Mouse (Mus musculus): ENCODE results near the gene Apold1. TPM values are rescaled to one million over a fixed set of nuclear protein-coding genes. Genes with fewer than 3 reads are reported as not detected.

The Apold1 gene
- polyA plus RNA-seq, 1 experiment from 2014 or later: 8.8 TPM

DNA sequence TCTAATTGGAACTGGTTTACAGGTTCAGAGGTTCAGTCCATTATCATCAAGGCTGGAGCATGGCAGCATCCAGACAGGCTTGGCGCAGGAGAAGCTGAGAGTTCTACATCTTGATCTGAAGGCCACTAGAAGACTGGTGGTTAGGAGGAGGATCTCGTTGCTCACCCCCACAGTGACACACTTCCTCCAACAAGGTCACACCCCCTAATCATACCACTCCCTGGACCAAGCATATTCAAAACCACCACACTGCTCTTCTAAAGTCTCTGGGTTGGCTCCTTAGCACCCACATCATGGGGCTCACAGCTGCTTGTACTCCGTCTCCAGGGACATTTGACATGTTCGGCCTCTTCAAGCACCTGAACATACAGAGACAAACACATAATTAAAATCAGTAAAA, 20.5 kb downstream of the Apold1 start:
- H3K9me3 ChIP-seq (replicated peaks): no peaks in the 10 kb centered on the region
- no peak for ATAC-seq (replicated peaks; ENCODE audit: insufficient number of reproducible peaks, insufficient read depth, low FRiP score, low read depth)
- no peaks in the 10 kb centered on the region; the same call in 1 of the 2 replicates for H3K4me1 ChIP-seq (replicated peaks)
- no peak overlapping the region for H3K27ac ChIP-seq
- WGBS: 84% methylated on average over 4 of the region's 4 CpGs
- H3K4me2 ChIP-seq: no peak overlapping the region
- H3K36me3 ChIP-seq: no peaks in the 10 kb centered on the region
- H3K27me3 ChIP-seq: no peaks in the 10 kb centered on the region
- H3K9ac ChIP-seq: no peak overlapping the region
- no peak overlapping the region for H3K4me3 ChIP-seq

DNA sequence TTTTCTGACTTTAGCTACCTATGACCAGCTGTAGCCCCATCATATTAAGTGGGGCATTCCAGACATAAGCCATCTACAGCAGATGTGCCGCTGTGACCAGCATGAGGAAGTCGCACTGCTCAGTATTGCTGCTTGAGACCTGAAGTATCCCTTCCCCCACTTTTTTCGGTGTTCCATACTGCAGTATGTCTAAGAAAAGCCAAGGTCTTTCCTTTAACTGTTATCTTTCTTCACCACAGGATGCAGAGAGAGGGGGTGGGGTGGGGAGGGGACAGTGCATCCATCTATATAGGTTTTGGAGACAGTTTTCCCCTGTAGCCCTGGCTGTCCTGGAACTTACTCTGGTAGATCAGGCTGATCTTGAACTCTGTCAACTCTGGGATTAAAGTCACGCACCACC, 24.9 kb downstream of the Apold1 start:
- no peaks in the 10 kb centered on the region for H3K36me3 ChIP-seq
- H3K9ac ChIP-seq: no peak overlapping the region
- no peak overlapping the region for H3K4me2 ChIP-seq
- ATAC-seq (replicated peaks; ENCODE audit: insufficient number of reproducible peaks, insufficient read depth, low FRiP score, low read depth): no peak; the same call in 1 of the 2 replicates
- H3K9me3 ChIP-seq (replicated peaks): no peaks in the 10 kb centered on the region
- no peak overlapping the region for H3K4me3 ChIP-seq
- 75% methylated on average over 4 of the region's 4 CpGs for WGBS
- H3K27me3 ChIP-seq: no peaks in the 10 kb centered on the region
- H3K4me1 ChIP-seq (replicated peaks): no peaks in the 10 kb centered on the region
- H3K27ac ChIP-seq: no peak overlapping the region

DNA sequence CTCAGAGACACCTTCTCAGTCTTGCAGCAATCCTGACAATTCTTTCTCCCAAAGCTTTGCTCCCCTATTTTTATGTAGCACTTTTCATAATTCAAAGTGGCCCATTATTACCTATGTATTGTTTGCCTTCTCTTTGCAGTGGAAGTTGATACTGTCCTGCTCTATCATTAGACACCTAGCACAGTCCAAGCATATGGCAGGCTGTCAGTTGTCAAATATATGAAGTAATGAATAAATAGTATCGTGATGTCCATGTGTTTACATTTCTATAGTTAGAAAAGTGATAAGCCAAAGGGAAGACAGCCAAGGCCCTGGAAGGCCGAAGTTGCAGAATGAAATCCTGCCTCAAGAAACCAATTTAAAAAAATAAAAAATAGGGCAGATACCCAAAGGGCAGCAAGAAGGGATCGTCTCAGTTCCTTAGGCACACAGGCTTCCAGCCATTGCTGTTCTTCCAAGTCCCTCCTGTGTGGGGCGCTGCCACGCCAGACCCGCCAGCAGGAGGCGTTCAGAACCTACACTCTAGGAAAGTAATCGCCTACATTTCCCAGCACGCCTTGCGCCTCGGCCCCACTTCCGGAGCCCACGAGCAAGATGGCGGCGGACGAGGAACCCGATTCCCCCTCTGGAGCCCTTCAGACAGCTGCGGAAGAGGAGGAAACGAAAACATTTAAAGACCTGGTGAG, 29.7 kb downstream of the Apold1 start, which contains the start of gene Ddx47:
Gene Ddx47, plus strand, starts transcription at position 565 of the 686 bp plus-strand sequence.
- H3K27ac ChIP-seq: peak within 1 kb of the TSS; percentile 31; the same call in 1 of the 2 replicates
- ATAC-seq (replicated peaks; ENCODE audit: insufficient number of reproducible peaks, insufficient read depth, low FRiP score, low read depth): peak; percentile 88

DNA sequence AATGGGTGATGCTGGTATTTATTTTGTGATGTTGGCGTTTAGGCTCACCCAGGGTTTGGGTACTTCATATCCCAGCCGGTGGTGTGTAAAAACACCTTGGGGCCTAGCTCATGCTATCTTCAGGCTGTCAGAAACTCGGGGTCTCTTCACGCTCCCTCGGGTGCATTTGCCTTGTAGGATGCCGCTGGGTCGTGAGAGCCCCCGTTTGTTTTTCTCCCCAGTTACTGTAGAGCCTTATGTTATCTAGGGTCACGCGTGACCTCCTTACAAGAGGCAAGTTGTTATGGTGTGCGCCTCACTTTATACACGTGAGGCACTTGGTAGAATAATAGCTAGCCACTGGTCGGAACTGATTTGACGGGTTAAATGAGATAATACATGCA, 30.2 kb downstream of the Apold1 start:
- peak; percentile 16; the same call in 1 of the 2 replicates for ATAC-seq (replicated peaks; ENCODE audit: insufficient number of reproducible peaks, insufficient read depth, low FRiP score, low read depth)
- no peaks in the 10 kb centered on the region for H3K9me3 ChIP-seq (replicated peaks)
- peak overlapping the region; percentile 31; the same call in 1 of the 2 replicates for H3K27ac ChIP-seq
- H3K9ac ChIP-seq: peak overlapping the region; percentile 79
- H3K4me2 ChIP-seq: peak overlapping the region; percentile 73
- H3K4me1 ChIP-seq (replicated peaks): peaks cover 7% of the 10 kb centered on the region
- H3K27me3 ChIP-seq: no peaks in the 10 kb centered on the region
- H3K36me3 ChIP-seq: peaks cover 34% of the 10 kb centered on the region
- 1% methylated on average over 14 of the region's 14 CpGs for WGBS
- peak overlapping the region; percentile 83 for H3K4me3 ChIP-seq

More for the DNA sequence above, 29.7 kb downstream of the Apold1 start, which contains the start of gene Ddx47:
- Histone ChIP-seq H3K4me2 (peak within 1 kb of the TSS; percentile 73), H3K4me3 (peak within 1 kb of the TSS; percentile 83), H3K4me1 (replicated peaks) (peaks cover 7% of the 10 kb centered on the region), H3K9ac (peak within 1 kb of the TSS; percentile 79), H3K36me3 (peaks cover 28% of the 10 kb centered on the region), H3K9me3 (replicated peaks) (no peaks in the 10 kb centered on the region), H3K27me3 (no peaks in the 10 kb centered on the region)
- 2% methylated on average over 19 of the region's 19 CpGs for WGBS

DNA sequence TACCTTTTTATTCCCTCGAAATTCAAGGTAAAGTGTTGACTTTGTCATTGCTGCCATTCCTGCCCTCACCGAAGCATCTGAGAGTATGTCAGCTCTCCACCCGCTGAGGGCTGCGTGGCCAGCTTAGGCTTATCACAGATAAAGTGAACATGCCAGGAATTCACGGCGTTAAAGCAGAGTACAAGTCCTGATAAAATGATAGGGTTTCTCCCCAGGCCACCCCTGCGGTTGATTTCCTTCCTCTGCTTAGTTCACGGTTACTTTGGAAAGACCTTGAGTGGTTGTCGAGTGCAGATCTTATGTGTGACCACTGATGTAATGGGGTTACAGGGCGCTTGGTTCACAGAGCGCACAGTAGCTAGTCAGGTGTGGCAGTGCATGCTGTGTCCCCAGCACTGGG, 35.7 kb downstream of the Apold1 start:
- no peak overlapping the region for H3K9ac ChIP-seq
- no peaks in the 10 kb centered on the region for H3K9me3 ChIP-seq (replicated peaks)
- H3K4me3 ChIP-seq: no peak overlapping the region
- H3K27ac ChIP-seq: no peak overlapping the region
- H3K36me3 ChIP-seq: peaks cover 87% of the 10 kb centered on the region
- ATAC-seq (replicated peaks; ENCODE audit: insufficient number of reproducible peaks, insufficient read depth, low FRiP score, low read depth): no peak
- WGBS: 55% methylated on average over 11 of the region's 11 CpGs
- no peaks in the 10 kb centered on the region for H3K27me3 ChIP-seq
- H3K4me1 ChIP-seq (replicated peaks): peaks cover 4% of the 10 kb centered on the region
- H3K4me2 ChIP-seq: no peak overlapping the region

DNA sequence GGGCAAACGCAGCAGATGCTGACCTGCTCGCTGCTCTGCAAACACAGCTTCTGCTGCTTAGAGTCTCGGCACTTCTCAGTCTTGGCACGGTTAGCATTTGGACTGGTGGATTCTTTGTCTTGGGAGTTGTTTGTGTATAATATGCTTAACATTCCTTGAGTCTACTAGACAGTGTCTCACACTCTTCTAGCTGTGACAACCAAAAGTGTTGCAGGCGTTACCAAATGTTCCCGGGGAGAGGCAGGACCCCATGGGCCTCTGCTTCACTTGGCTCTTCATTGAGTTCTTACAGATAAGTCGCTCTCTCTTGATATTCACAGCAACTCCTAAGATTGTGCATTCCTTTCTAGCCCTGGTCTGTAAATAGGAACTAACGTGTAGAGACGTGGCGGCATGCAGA, 38.0 kb downstream of the Apold1 start:
- WGBS: 57% methylated on average over 10 of the region's 10 CpGs
- ATAC-seq (replicated peaks; ENCODE audit: insufficient number of reproducible peaks, insufficient read depth, low FRiP score, low read depth): no peak
- H3K9me3 ChIP-seq (replicated peaks): no peaks in the 10 kb centered on the region
- H3K4me1 ChIP-seq (replicated peaks): no peaks in the 10 kb centered on the region
- H3K27ac ChIP-seq: no peak overlapping the region
- H3K27me3 ChIP-seq: no peaks in the 10 kb centered on the region
- H3K4me3 ChIP-seq: no peak overlapping the region
- no peak overlapping the region for H3K4me2 ChIP-seq
- no peak overlapping the region for H3K9ac ChIP-seq
- H3K36me3 ChIP-seq: peaks cover 98% of the 10 kb centered on the region

DNA sequence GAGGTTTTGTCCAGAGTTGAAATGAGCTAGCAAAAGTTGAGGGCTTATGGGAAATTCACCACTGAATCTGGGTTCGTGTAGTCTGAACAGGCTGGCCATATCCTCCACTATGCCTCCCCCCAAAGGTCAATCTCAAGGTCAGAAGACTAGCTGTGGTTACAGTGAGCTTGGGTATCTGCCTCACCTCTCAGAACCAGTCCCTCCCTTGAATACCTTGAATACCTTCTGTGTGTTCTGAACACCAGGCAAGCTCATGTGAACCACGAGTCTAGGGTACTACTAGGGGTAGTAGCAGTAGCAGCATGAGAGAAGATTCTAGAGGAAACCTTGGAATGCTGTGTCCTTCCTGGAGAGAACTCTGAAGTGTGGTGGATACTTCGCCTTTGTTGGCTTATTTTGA, 40.1 kb downstream of the Apold1 start:
- H3K4me2 ChIP-seq: no peak overlapping the region
- no peak for ATAC-seq (replicated peaks; ENCODE audit: insufficient number of reproducible peaks, insufficient read depth, low FRiP score, low read depth)
- no peak overlapping the region for H3K9ac ChIP-seq
- no peak overlapping the region for H3K27ac ChIP-seq
- no peaks in the 10 kb centered on the region for H3K9me3 ChIP-seq (replicated peaks)
- 0 out of 2 replicates have a peak, but pooled peaks cover 4% of the 10 kb centered on the region for H3K4me1 ChIP-seq (replicated peaks)
- no peak overlapping the region for H3K4me3 ChIP-seq
- H3K27me3 ChIP-seq: no peaks in the 10 kb centered on the region
- H3K36me3 ChIP-seq: peaks cover 77% of the 10 kb centered on the region
- 73% methylated on average over 3 of the region's 3 CpGs for WGBS

DNA sequence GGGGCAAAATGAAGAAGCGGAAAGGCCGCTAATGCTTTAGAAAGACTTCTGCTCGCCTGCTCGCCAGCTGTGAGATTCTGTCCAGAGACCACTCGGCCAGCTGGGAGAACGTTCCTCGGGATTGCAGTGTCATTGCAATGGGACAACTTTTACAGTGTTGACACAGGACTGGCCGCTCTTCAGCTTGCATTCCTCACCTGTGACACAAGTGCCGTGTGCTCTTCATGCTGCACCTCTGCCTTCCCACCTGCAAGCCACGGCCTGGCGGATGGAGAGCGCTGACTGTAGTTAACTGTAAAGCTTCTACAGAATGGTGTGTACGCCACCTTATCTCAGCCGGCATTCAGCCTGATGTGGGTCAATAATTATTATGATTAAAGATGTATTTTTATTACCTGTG, 41.9 kb downstream of the Apold1 start:
- H3K4me3 ChIP-seq: no peak overlapping the region
- H3K9me3 ChIP-seq (replicated peaks): no peaks in the 10 kb centered on the region
- no peak overlapping the region for H3K9ac ChIP-seq
- no peak for ATAC-seq (replicated peaks; ENCODE audit: insufficient number of reproducible peaks, insufficient read depth, low FRiP score, low read depth)
- no peaks in the 10 kb centered on the region for H3K27me3 ChIP-seq
- WGBS: 84% methylated on average over 14 of the region's 14 CpGs
- H3K4me1 ChIP-seq (replicated peaks): 0 out of 2 replicates have a peak, but pooled peaks cover 8% of the 10 kb centered on the region
- peaks cover 59% of the 10 kb centered on the region for H3K36me3 ChIP-seq
- no peak overlapping the region for H3K27ac ChIP-seq
- no peak overlapping the region for H3K4me2 ChIP-seq

DNA sequence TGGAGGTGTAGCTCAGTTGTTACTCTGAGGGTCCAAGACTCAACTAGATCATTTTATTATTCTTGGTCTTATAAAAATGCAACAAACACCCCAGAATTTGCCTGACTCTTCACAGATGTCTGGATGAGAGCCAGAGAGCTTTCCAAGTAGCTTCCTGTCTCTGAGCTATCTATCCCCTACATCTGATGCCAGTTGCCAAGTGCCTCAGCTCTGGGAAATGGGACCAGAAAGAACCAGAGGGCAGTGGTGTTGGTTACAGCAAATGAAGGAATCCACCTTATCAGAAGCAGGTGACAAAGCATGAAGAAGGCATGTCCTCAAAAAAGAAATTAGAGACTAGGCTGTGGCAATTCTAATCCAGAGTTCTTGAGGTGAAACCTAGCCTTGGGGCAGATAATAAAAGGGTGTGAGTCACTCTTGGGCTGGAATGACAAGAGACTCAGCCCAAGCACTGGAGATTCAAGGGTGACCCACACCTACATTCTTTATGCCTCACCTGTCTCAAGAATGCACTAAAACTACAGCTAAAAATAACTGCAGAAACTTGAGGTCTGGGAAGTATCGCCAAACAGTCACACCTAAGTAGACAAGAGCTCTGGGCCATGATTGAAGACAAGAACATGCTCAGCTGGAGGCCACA, 43.4 kb downstream of the Apold1 start:
- WGBS: 72% methylated on average over 1 of the region's 1 CpGs
- Histone ChIP-seq H3K4me3 (no peak overlapping the region), H3K9me3 (replicated peaks) (no peaks in the 10 kb centered on the region), H3K9ac (no peak overlapping the region), H3K27me3 (no peaks in the 10 kb centered on the region), H3K4me1 (replicated peaks) (0 out of 2 replicates have a peak, but pooled peaks cover 8% of the 10 kb centered on the region), H3K27ac (no peak overlapping the region), H3K36me3 (peaks cover 44% of the 10 kb centered on the region), H3K4me2 (no peak overlapping the region)
- no peak for ATAC-seq (replicated peaks; ENCODE audit: insufficient number of reproducible peaks, insufficient read depth, low FRiP score, low read depth)

DNA sequence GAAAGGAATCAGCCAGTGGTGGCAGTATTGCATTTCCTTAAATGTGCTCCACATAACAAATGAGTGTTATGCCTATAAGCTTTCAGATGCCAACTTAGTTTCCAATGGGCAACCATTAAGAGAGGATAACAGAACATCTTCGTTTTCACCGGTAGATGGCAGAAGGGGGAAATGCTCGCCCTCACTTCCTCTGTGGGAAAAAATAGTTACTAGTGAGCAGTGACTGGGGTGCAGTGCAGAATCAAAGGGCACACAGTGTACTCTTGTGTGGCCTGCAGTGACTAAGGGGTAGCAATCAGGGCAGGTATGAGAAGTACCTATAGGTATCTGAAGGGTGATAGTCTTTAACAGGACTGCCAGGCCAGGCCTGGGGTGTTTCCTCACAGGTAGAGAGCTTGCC, 44.7 kb downstream of the Apold1 start:
- H3K27me3 ChIP-seq: no peaks in the 10 kb centered on the region
- 4% methylated on average over 3 of the region's 3 CpGs for WGBS
- peaks cover 31% of the 10 kb centered on the region for H3K36me3 ChIP-seq
- no peak overlapping the region for H3K4me2 ChIP-seq
- no peak overlapping the region for H3K4me3 ChIP-seq
- no peak overlapping the region for H3K27ac ChIP-seq
- no peaks in the 10 kb centered on the region for H3K9me3 ChIP-seq (replicated peaks)
- 0 out of 2 replicates have a peak, but pooled peaks have one; percentile 39 for ATAC-seq (replicated peaks; ENCODE audit: insufficient number of reproducible peaks, insufficient read depth, low FRiP score, low read depth)
- H3K9ac ChIP-seq: no peak overlapping the region
- H3K4me1 ChIP-seq (replicated peaks): 0 out of 2 replicates have a peak, but pooled peaks cover 8% of the 10 kb centered on the region

DNA sequence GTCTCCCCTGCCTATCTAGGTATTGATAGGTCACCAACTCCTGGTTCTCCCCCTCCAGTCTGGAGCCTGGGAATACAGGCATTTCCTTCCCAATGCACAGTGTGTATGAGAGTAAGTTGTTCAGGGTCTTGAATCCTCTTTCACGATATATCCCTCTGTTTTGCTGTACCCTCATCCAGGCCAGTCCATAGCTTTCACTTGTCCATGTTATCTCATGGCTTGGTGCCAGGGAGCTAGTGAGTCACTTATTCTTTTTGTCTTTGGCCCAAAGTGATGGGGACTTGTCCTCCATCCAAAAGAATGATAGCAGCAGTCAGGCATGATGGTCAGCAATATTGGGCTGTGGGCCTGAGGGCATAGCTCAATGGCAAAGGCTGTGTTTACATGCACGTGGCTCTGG, 45.2 kb downstream of the Apold1 start:
- Histone ChIP-seq H3K9me3 (replicated peaks) (no peaks in the 10 kb centered on the region), H3K27ac (no peak overlapping the region), H3K27me3 (no peaks in the 10 kb centered on the region), H3K4me2 (no peak overlapping the region), H3K4me1 (replicated peaks) (0 out of 2 replicates have a peak, but pooled peaks cover 8% of the 10 kb centered on the region), H3K36me3 (peaks cover 26% of the 10 kb centered on the region), H3K4me3 (no peak overlapping the region), H3K9ac (no peak overlapping the region)
- no peak for ATAC-seq (replicated peaks; ENCODE audit: insufficient number of reproducible peaks, insufficient read depth, low FRiP score, low read depth)
- WGBS: 46% methylated on average over 2 of the region's 2 CpGs

Measured in heart, embryonic 15.5 days (tissue).